Mouse (Mus musculus) thymus, postnatal 4 days (tissue): ENCODE data around the gene Ampd2.

Source experiments
- DNase-seq: peaks from one replicate; pipeline ENCODE4 v3.0.0; 2021

Gene Ampd2

DNA sequence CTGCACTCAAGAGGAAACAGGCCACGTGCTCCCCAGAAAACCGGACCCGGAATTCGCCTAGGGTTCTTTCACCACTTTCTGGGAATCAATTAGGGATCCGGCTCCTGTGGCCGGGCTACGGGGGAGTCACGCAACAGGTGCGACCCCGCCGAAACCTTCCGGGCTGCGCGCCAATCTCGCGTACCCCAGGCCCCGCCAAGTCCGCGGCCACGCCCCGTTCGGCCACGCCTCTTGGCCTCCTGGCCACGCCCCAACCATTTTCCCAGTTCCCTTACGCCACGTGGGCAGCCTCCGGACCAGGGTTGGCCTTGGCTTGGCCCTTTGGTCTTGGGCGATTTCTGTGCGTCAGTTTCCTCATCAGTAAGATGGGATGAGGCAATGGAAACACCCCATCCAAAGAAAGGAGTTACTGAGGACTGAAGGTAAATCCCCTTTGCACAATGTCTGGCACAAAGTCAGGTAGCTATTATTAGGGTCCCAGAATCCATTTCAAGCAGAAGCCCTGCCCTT is at the start of gene Ampd2:
TSS of gene Ampd2 (minus strand) at position 182 of the 510 bp plus-strand sequence.
- DNase-seq = peak; percentile 84

DNA sequence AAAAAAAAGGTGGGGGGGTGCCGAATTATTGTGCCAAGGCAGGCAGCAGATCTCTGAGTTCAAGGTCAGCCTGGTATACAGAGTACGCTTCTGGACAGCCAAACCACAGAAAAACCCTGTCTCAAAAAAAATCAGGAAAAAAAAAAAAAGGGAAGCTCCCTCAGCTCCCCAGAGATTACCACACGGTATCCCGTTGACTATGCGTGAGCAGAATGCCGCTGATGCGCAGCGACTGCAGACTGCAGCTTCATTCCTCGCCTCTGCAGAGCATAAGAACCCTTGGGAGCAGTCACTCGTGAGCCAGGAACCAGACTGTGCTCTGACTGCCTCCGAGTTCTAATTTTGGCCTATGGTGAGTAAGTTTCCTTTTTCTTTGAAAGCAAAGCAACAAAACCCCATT is 48.2 kb upstream of the Ampd2 start:
- DNase-seq = no peak

DNA sequence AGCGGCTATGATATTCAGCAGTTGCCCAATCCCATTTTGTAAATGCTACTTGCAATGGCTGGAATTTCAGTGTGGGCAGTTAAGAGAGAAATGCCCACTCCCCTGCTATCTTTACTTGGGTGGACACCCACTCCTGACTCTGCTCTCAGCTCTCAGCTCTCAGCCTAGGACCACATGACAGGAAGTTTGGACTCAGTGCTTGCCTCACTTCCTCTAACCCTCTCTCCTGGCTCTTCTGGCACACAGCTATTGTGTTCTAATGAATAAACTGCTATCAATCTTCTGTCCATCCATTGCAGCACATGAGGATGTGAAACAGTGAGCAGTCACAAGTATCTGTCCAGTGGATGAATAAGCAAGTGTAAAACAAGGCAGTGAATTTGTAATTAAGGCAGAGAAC is 46.0 kb upstream of the Ampd2 start:
- DNase-seq = no peak

DNA sequence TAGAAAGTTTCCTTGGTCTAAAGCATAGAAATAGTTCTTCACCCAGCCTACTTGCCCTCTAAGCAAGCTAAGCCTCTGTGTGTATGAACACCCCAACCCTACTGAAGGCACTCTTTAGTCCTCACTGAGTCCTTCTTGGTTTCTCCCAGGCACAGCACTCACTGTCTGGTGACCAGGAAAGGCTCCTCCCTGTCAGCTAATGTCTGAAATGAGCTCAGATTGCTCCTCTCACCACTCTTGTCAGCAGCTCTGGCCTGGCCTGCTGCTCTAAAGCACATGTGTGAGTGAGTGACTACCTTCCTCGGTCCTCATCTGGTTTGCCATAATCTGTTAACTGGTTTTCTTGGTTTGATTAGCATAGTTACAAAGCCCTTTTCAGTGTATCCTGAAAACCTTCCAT is 45.4 kb upstream of the Ampd2 start:
- DNase-seq = no peak

DNA sequence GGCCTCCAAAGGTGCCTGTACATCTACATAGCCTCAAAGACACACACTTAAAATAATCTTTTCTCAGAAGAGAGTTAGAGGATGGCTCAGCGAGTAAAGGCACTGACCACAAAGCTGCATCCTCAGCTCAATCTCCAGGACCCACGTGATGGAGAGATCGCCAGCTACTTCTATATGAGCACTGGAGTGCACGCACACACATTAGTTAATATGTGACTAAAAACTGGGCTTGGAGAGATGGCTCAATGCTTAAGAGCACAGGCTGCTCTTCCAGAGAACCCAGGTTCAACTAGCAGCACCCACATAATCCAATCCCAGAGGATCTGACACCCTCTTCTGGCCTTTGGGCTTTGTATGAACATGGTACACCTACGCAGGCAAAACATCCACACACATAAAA is 44.8 kb upstream of the Ampd2 start:
- no peak for DNase-seq

DNA sequence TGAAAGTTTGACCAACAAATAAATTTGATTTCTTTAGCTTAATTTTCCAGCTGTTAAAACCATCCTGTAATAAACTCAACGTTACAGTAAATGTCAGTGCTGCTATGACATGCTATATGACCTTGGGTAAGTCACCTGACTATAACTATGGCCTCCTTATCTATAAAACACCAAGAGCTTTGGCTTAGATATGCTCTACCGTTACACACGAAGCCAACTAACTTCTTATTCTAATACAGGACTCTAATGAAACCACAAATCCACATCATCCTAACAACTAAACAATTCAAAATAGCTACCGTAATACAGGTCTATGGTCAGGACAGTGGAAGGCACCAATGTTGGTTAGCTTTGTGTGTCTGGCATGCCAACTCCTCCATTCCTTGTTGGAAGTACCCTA is 43.4 kb upstream of the Ampd2 start:
- DNase-seq = no peak

DNA sequence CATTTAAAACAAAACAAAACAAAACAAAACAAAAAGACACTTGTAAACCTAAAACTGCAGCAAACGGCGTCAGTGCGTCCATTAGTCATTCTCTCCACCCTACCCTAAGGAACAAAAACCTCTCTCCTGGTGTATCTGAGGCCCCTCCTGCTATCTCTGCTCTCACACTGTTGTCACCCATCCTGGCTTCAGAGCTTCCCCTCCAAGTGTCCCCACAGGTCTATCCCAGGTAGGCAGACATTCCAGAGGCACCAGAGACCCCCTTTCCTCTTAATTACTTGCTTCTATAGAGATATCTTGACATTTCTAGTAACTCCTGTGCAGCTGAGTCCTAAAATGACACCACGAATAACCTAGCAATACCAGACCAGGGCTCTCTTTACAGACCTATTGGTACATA is 42.9 kb upstream of the Ampd2 start:
- DNase-seq = no peak

DNA sequence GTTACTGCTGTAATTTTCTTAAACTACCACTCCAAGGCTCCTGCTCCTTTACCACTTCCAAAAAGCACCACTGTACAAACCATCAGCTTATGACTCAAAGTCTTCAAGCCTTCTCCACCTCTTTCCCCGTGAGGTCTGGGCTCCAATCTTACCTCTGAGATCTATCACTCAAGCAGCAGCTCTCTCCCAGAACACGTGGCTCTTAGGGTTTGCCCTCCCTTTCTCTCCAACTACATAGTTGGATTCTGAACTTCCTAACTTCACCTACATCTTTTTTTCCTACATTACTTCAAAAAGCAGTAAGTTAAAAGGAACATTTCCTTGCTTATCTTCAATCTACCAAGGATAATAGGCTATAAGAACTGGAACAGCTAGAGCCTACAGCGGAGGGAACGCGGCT is 42.1 kb upstream of the Ampd2 start:
- no peak for DNase-seq

DNA sequence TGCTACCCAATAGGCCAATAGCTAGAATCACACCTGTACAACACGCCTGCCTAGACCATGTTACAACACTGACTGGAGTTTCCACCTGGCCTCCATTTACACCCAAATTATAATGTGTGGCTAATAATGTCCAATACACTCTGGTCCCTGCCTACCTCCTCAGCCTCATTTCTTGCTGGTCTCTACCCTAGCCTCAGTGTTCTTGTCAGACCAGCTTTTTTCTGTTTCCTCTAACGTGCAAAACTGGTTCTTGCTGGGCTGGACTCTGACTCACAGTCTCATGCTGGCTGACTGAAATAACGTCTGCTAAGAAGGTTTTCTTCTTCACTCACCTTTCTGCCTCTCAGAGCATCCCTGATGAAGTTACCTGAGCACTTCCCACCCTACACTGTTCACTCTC is 39.9 kb upstream of the Ampd2 start:
- DNase-seq = no peak

DNA sequence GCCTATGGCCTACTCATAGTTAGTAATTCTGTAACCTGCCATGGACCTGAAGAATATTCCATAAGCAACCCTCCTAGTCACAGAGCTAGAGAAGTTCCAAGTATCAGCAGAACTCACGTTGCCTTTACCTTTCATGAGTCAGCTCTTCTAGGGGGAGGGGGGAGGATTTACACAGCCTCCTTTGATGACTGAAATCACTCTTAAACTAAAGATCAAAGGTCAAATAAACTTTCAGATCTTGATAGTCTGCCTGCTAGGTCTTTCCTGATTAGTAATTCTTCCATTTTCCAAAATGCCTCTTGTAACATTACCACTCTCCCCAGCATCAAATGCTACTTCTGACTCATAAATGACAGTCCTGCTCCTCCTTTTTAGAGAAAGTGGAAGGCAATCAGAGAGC is 37.7 kb upstream of the Ampd2 start:
- no peak for DNase-seq

DNA sequence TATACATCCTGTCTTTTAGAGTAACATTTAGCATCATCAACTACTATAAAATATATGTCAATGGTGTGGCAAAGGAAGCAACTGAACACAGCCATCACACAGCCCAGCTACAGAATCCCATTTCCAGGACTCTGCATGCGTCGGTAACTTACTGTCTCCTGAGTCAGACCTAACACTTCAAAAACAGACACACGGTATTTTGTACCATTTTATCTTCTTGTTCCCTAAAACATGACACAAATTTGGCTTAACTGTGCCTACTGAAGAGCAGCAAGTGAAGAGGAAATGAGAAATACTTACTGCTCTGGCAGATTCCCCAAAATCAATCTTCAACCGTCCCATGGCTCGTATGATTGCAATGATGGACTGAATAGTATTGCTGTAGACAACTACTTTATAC is 36.8 kb upstream of the Ampd2 start:
- no peak for DNase-seq

DNA sequence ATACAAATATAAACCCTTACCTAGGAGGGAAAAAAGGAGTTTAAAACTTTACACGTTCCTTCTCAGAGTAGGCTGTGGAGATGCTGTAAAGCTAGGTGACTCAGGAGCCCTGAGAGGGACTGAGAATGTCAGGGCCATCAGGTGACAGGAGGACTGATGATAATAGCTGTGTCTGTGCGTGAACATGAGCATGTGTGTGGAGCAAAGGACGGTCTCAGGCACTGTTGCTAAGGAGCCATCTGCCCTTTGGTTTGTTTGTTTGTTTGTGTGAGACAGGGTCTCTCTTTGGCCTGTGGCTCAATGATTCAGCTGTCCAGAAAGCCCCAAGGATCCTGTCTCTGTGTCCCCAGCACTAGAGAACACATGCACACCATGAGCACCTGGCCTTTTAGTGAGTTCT is 34.6 kb upstream of the Ampd2 start:
- no peak for DNase-seq

DNA sequence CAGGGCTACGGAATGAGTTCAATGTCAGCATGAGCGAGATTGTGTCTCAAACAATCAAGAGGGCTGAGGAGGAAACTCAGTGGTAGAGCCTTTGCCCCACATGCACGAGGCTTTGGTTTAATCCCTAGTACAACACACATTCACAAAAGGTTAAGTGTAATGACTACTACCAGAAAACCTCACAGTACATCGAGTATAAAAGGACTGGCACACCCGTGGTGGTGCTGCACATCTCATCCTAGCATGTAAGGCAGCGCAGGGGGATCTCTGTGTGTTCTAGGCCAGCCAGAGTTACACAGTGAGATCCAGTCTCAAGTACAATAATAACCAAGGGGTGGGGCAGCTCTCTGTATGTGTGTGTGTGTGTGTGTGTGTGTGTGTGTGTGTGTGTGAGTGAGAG is 31.0 kb upstream of the Ampd2 start:
- DNase-seq = no peak

DNA sequence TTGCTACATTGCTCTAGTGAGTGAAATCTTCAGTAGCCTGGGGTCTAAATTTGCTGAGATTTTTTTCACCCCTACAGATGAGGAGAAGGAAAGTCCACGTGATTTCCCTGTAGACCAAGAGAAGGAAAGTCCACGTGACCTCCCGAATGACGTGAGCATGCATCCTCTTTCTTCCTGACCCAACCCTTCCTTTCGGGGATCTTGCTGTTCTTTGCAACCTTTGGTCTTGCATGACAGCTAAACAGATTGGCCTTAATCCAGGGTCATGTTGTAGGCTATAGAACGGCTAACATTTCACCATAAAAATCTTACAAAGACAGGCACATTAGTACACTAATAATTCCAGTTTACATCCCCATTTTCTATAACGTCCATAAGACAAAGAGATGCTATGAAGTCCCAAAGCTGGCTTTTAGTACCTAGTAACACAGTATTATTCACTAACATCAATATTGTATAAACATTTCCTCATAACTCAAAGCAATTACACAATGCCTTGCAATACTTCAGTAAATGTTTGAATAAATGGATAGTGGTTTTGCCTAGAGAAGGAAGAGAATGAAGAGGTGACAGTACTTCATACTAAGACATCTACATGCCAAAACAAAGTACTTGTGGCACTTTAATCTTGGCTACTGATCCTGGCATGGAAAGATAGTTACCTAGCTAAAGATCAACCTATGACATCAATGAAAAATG is 27.3 kb upstream of the Ampd2 start:
- no peak for DNase-seq

DNA sequence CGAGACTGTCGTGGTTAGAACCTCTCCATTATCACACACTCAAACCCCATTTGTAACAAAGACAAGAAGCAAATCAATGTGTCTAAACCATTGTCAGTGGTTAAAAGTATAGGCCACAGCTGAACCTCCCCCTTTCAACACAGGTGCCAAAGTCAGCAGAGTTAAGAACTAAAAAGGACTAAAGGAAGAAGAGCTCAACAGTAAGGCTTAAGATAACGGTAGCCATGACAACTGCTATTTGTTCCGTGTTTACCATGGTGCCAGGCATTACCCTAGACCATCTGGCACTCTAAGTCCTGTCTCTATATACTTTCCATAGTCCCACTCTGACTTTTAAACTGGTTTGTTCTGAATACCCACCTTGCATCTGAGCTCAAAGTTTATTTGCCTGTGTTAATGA is 26.2 kb upstream of the Ampd2 start:
- DNase-seq = no peak

DNA sequence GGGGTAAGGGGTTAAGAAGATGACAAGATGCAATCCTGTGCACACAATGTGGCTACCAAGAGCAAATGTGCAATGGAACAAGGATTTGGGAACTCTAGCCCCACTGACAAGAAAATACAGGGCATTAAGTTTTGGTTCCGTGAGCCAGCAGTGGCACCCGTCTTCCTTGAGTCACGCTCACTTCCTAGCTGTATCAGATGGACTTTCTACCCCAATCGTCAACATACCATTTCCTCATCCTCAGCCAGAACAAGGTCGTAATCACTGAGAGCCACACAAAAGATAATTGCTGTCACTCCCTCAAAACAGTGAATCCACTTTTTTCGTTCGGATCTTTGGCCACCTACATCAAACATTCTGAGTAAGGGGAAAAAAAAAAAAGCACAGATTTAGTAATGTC is 25.8 kb upstream of the Ampd2 start:
- DNase-seq = no peak

DNA sequence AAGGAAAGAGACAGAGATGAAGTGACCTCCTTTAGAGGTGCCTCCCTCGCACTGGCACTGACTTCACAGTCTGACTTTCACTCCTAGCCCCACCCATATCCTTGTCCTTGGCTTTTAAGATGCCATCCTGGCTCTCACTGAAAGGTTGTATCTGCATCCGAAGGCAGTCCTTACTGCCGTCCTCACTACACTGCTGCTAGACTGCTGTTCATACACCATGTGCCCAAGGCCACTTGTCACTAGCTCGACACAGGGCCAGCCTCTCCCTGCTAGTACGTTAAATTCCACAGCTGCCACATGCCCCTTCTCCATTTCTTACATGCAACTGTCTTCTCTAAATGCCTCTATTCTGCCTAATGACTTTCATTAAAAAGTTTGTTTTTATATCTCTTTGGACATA is 24.9 kb upstream of the Ampd2 start:
- no peak for DNase-seq

DNA sequence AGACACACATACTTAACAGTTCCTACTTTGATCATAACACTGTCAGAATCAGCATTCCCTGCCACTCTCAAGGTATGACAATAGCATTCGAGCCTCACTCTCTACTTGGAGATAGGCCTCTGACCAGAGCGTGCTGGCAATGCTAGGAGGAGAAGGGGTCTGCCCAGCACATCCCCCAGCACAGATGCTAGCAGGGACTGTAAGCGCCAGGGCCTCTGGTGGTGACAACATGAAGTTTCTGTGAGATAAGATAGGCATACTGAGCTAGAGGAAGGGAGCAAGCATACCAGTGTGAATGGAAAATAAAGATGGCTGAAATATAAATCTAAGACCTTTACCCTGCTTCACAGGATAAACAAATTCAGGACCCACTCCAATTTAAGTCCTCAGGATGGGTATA is 18.8 kb upstream of the Ampd2 start:
- DNase-seq = no peak

DNA sequence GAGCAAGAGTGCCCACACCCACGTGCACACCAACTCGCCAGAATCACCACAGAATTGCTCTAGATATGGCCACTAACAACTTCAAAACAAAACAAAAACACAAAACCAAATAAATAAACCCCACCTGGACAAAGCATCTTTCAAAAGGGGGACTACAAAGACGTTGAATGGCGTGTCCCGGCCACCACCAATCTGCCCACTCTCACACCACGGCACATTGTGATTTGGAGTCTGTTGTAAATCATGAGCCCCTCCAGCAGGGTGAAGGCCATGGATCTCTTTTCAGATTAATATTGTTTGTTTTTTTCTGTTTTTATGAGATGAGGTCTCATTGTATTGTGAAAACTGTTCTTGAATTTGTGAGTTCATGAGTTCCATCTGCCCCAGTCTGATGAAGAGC is 15.6 kb upstream of the Ampd2 start:
- DNase-seq = no peak

DNA sequence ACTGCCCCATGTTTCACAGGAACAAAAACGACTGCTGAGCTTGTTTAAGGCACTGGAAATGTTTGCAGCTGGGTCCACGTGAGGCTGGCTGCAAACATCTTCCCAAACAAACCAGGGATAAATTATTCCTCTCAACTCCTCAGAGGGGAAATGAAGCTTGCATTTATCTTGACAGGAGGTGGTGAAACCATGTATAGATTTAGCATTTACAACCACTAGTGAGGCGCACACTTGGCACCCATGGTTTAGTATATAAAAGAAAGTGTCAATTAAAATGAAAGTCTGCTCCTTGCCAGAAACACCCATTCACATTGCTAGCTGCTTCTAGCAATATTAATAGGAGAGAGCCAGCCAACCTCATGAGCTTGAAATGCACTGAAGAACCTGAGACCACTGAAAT is 15.1 kb upstream of the Ampd2 start:
- DNase-seq = no peak

DNA sequence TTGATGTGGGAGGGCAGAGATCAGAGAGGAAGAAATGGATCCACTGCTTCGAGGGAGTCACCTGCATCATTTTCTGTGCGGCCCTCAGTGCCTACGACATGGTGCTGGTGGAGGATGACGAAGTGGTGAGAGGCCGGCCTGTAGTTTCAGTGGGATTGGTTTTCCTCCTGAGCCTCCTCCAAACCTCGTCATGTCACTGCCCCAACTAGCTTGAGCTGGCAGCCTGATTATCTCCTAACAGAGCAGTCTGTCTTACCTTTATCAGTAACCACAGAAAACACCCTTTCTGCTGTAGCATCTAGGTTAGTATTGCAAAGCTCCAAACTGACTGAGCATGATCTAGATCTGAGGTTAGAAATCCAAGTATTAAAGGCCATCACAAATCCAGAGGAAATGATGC is 11.9 kb upstream of the Ampd2 start:
- no peak for DNase-seq

DNA sequence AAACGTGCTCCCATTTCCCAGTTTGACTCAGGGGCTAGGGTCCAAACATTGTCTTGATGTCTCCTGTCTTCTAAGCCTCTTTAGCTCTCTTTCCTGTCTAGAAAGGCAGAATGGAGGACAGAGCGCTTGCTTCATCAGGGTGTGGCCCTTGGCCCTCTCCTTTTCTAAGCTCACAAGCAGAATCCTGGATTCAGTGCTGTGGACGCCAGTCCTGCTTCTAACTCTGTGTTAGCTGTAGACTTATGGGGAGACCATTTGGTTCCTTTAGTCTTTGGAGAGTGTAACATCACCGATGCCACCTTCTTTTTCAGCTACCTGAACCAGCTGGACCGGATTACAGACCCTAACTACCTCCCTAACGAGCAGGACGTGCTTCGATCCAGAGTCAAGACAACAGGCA is 11.2 kb upstream of the Ampd2 start:
- DNase-seq = no peak

DNA sequence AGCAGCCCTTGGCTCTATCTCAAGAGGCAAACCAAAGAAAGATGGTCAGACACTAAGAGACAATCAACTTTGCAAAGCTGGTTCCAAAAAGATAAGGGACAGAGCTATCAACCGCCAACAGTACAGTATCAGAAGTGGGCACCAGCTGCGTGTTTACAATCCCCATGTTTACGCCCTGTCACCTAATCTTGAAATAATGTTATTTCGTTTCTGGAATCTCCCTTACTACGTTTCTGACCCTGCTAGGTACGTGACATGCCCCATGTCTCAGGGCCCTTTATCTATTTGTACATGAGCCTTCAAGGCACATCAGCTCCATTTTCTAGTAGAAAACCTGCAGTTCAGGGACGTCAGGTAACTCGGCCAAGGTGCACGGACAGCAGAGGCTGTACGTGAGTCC is 10.3 kb upstream of the Ampd2 start:
- DNase-seq = no peak

DNA sequence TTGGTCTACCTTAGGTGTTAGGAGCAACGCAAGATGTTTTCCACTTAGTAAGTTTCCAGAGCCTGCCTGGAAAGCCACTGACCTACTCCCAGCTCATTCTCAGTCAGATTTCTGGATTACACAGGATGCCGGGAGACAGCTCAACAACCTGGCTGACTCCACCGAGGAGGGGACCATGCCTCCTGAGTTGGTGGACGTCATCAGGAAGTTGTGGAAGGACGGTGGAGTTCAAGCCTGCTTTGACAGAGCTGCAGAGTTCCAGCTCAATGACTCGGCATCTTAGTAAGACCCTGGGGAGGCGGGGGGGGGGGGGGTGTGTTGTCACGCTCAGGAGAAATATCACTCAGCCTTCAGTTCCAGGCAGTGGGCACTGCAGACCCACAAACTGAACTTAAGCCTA is 9.8 kb upstream of the Ampd2 start:
- no peak for DNase-seq

DNA sequence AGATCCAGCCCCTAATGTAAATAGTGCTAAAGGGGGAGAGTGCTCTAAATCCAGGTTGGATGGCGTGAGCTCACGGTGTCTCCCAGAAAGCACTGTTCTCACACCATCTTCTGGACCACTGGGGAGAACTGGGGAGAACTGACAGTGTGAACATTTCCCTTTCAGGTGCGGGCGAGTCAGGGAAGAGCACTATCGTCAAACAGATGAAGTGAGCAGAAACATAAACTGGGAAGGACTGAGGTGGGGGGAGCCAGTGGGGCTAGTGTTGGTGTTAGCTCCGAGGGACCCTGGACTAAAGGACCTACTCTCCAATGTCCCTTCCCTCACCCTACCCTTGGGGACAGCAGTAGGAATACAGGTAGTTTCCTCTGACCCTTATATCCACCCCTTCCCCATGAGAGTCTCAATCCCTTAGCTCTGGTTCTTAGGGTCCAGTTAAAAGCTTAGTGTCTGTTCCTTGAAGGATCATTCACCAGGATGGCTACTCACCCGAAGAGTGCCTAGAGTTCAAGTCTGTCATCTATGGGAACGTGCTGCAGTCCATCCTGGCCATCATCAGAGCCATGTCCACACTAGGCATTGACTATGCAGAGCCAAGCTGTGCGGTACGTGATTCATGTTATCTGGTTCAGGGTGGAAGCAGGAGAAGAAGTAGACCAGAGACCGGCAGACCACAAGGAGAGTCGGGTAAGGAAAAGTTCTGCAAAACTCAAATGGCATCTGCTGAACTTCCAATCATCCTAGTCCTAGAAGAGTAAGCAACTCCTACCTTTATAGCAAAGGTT is 8.7 kb upstream of the Ampd2 start:
- DNase-seq = no peak
